Mouse (Mus musculus) layer of hippocampus, adult 8-10 months (tissue): ENCODE data around the gene Shq1. TPM values are rescaled to one million over a fixed set of nuclear protein-coding genes. Genes with fewer than 3 reads are reported as not detected.

Source experiments
- DNase-seq, 2 experiments: peaks; one replicate each; pipeline ENCODE4 v3.0.0; 2022; ENCODE audit warnings: low spot score in 2 of 2
- total RNA-seq, 4 experiments: library from RNA; stranded (reverse); gene quantifications; 2 replicates each; pipeline ENCODE4 v1.2.4; 2022

Gene Shq1
- total RNA-seq, 4 experiments from 2014 or later, result 4.5 to 6.7 (median 5.6) TPM

- DNase-seq, result no peak
Observed at GRCm38 (mm10) chr6:100606805-100607204, 64.2 kb downstream of the Shq1 start.

- DNase-seq, result no peak
Observed at GRCm38 (mm10) chr6:100603702-100604101, 67.3 kb downstream of the Shq1 start.

GRCm38 (mm10) chr6:100601634-100602033 is 69.3 kb downstream of the Shq1 start:
- no peak for DNase-seq

GRCm38 (mm10) chr6:100593857-100594256 is 77.1 kb downstream of the Shq1 start:
- DNase-seq, result no peak

- DNase-seq, result no peak
Observed at GRCm38 (mm10) chr6:100592991-100593390, 78.0 kb downstream of the Shq1 start.

GRCm38 (mm10) chr6:100590602-100591001 is 80.4 kb downstream of the Shq1 start:
- no peak for DNase-seq

GRCm38 (mm10) chr6:100588876-100589275 is 82.1 kb downstream of the Shq1 start:
- DNase-seq, result no peak

- DNase-seq, result no peak
Observed at GRCm38 (mm10) chr6:100586758-100587157, 84.2 kb downstream of the Shq1 start.

GRCm38 (mm10) chr6:100581951-100582350 is 89.0 kb downstream of the Shq1 start:
- DNase-seq, result no peak

GRCm38 (mm10) chr6:100581056-100581455 is 89.9 kb downstream of the Shq1 start:
- no peak for DNase-seq

- no peak for DNase-seq
Observed at GRCm38 (mm10) chr6:100577590-100577989, 93.4 kb downstream of the Shq1 start.

GRCm38 (mm10) chr6:100576171-100576570 is 94.8 kb downstream of the Shq1 start:
- DNase-seq, result no peak

GRCm38 (mm10) chr6:100566774-100567173 is 104.2 kb downstream of the Shq1 start:
- no peak for DNase-seq

- no peak for DNase-seq
Observed at GRCm38 (mm10) chr6:100564516-100564915, 106.4 kb downstream of the Shq1 start.

- DNase-seq, result peak; percentile 76 to 82
Observed at GRCm38 (mm10) chr6:100563552-100564341, 107.2 kb downstream of the Shq1 start.

GRCm38 (mm10) chr6:100562719-100563551 is 108.0 kb downstream of the Shq1 start:
- DNase-seq, result peak; percentile 47 to 50

GRCm38 (mm10) chr6:100558057-100558456 is 112.9 kb downstream of the Shq1 start:
- peak; percentile 77 to 79 for DNase-seq

- no peak for DNase-seq
Observed at GRCm38 (mm10) chr6:100542154-100542997, 128.6 kb downstream of the Shq1 start.

- DNase-seq, result no peak
Observed at GRCm38 (mm10) chr6:100539698-100540097, 131.3 kb downstream of the Shq1 start.

- no peak for DNase-seq
Observed at GRCm38 (mm10) chr6:100538570-100538969, 132.4 kb downstream of the Shq1 start.

GRCm38 (mm10) chr6:100537987-100538386 is 133.0 kb downstream of the Shq1 start:
- DNase-seq, result no peak
